Mouse (Mus musculus): Measurements from ENCODE around the gene Fgf12. TPM values are rescaled to one million over a fixed set of nuclear protein-coding genes. Genes with fewer than 3 reads are reported as not detected.

The Fgf12 gene
- 73.5 TPM in 1 of 2 replicates, not detected in the other for polyA plus RNA-seq (2012; ENCODE audit: insufficient read depth, insufficient read length, low replicate concordance, missing spikeins)

DNA sequence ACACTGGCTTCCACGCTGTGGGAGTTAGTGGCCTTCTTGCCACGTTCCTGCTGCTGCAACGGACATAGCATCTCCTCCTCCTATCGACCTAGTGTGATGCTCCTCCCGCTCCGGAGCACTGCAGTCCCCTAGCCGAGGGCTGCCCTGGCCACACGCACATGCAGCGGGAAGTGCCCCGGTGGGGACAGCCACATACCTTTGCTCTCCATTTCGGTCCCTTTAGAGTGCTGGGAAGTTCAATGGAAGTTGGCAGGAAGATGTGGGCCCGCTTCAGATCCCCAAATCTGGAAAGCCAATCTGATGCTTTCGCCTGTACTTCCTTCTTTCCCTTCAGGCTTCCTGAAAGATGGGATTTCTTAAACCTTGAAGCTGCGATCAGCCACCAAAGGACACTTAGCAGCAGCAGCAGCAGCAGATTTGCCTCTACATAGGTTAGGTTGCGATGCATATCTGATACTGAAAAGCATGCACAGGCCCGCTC lies at the start of gene Fgf12:
Gene Fgf12 (minus strand): TSS at position 431 of the 481 bp plus-strand sequence.
- no peak for TF ChIP-seq CTCF (IDR thresholded peaks at IDR 0.05; ENCODE audit: insufficient read depth, low read depth, low read length)
- TF ChIP-seq POLR2A (IDR thresholded peaks at IDR 0.05; ENCODE audit: insufficient read depth, low read depth, low read length) = no peak
- Histone ChIP-seq H3K27ac (ENCODE audit: insufficient read depth, low read depth, low read length) (peak within 1 kb of the TSS; percentile 46), H3K4me1 (ENCODE audit: control insufficient read depth, insufficient read depth, low read length) (peaks cover 3% of the 10 kb centered on the region; the same call in 1 of the 2 replicates), H3K4me3 (ENCODE audit: insufficient read depth, low read depth, low read length) (peak within 1 kb of the TSS; percentile 80)
- WGBS = under 1% methylated on average over 16 of the region's 16 CpGs

DNA sequence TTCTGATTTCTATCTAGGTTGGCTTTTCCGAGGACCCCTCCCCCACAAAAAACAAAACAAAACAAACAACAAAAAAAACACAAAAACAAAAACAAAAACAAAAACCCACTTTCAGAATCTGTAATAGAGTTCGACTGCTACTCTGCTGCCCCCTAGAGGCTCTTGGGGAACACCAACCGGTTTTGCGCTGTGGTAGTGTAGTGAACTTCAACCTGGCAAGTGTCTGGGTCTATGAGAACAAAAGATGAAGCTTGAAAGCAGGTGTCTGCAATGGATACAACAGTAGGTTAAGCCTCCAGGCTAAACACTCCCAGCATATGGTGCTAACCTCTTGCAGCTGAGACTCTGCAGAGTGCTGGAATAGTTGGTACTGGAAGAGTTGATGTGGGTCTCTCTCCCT lies 40.2 kb upstream of the Fgf12 start:
- WGBS = 6% methylated on average over 4 of the region's 4 CpGs

DNA sequence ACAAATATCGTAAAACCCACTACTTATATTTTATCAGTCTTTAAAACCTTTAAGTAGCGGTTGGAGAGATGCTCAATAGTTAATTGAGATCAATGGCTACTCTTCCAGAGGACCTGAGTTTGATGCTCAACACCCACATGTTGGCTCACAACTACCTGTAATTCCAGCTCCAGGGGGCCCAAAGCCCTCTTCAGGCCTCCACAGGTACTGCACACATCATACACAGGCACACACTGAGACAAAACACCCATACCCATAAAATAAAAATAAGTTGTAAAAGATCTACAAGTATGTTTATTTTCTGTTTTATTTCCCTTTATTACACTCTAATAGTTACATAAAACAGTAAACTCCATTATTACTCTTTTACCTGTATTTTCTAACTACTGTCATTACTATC lies 17.4 kb upstream of the Fgf12 start:
- H3K4me1 ChIP-seq (ENCODE audit: control insufficient read depth, insufficient read depth, low read length) = no peaks in the 10 kb centered on the region
- H3K4me3 ChIP-seq (ENCODE audit: insufficient read depth, low read depth, low read length) = no peak overlapping the region
- no peak overlapping the region for H3K27ac ChIP-seq (ENCODE audit: insufficient read depth, low read depth, low read length)
- 98% methylated on average over 2 of the region's 2 CpGs for WGBS
- TF ChIP-seq POLR2A (IDR thresholded peaks at IDR 0.05; ENCODE audit: insufficient read depth, low read depth, low read length) (no peak), CTCF (IDR thresholded peaks at IDR 0.05; ENCODE audit: insufficient read depth, low read depth, low read length) (no peak)

More for the DNA sequence above, 40.2 kb upstream of the Fgf12 start:
- TF ChIP-seq POLR2A (IDR thresholded peaks at IDR 0.05; ENCODE audit: insufficient read depth, low read depth, low read length) (no peak), CTCF (IDR thresholded peaks at IDR 0.05; ENCODE audit: insufficient read depth, low read depth, low read length) (no peak)
- H3K27ac ChIP-seq (ENCODE audit: insufficient read depth, low read depth, low read length) = no peak overlapping the region
- no peaks in the 10 kb centered on the region for H3K4me1 ChIP-seq (ENCODE audit: control insufficient read depth, insufficient read depth, low read length)
- no peak overlapping the region for H3K4me3 ChIP-seq (ENCODE audit: insufficient read depth, low read depth, low read length)

DNA sequence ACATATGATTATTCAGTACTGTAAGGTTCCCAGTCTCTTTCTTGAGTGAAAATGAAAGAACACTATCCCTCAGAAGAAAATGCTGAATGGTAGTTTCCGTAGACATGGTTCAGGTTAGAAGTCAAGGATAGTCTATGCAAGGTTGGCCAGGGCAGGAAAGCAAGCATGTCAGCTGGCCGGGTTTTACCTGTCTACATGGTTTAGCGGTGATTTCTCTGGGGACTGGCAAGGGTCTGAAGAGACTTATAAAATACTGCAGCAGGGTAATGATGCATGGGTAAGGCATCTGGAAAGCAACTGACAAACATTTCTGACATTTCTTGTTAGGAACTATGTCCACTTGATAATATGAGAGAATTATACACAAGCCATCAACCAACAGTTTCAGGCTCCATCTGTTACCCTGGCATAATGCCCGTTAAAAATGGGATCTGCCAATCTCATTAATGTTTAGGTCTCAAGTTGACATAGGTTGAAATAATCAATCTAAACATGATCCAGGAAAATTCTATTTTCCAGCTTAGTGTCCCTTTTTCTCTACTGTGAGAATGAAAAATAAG lies 8.6 kb upstream of the Fgf12 start:
- no peaks in the 10 kb centered on the region for H3K4me1 ChIP-seq (ENCODE audit: control insufficient read depth, insufficient read depth, low read length)
- TF ChIP-seq CTCF (IDR thresholded peaks at IDR 0.05; ENCODE audit: insufficient read depth, low read depth, low read length) (no peak), POLR2A (IDR thresholded peaks at IDR 0.05; ENCODE audit: insufficient read depth, low read depth, low read length) (no peak)
- H3K27ac ChIP-seq (ENCODE audit: insufficient read depth, low read depth, low read length) = no peak overlapping the region
- 93% methylated on average over 4 of the region's 4 CpGs for WGBS
- no peak overlapping the region for H3K4me3 ChIP-seq (ENCODE audit: insufficient read depth, low read depth, low read length)

DNA sequence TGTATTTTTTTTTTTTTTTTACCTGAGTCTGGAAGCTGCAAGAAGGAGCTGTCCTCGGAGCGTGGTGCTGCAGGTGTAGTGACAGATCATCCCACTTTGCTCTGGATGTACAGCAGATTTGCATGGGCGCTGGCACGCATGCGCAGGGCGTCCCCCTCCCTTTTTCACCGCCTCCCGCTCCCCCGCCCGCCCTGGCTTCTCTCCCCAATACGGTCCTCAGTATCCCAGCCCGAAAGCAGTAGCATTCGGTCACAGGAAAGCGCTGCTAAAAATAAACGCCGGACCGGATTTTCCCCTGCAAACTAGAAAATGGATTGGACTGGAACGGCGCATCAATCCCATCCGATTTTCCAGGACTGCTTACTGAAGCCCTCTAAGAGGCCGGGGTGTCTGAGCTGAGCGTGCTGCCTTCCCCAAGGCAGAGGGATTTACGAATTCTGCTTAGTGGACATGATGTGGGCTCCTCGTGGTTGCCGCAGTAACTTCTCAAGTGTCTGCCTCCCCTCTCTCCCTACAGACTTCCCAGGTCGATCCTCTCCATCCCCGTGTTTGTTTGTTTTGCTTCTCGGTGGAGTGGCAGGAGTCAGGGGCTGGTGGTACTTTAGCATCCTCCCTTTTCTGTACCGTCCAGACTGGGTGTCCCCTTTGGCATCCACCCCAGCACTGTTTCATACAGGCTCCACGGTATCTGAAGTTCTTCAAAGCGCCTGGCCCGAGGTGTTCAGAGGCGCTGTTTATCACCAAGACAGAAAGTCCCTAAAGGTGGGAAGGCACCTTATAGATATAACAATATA lies 453 bp upstream of the Fgf12 start:
- Histone ChIP-seq H3K4me1 (ENCODE audit: control insufficient read depth, insufficient read depth, low read length) (peaks cover 3% of the 10 kb centered on the region; the same call in 1 of the 2 replicates), H3K4me3 (ENCODE audit: insufficient read depth, low read depth, low read length) (peak overlapping the region; percentile 80), H3K27ac (ENCODE audit: insufficient read depth, low read depth, low read length) (peak overlapping the region; percentile 46)
- TF ChIP-seq POLR2A (IDR thresholded peaks at IDR 0.05; ENCODE audit: insufficient read depth, low read depth, low read length) (0 out of 2 replicates have a peak, but pooled peaks have one; percentile 21), CTCF (IDR thresholded peaks at IDR 0.05; ENCODE audit: insufficient read depth, low read depth, low read length) (no peak)
- WGBS = 3% methylated on average over 33 of the region's 33 CpGs

DNA sequence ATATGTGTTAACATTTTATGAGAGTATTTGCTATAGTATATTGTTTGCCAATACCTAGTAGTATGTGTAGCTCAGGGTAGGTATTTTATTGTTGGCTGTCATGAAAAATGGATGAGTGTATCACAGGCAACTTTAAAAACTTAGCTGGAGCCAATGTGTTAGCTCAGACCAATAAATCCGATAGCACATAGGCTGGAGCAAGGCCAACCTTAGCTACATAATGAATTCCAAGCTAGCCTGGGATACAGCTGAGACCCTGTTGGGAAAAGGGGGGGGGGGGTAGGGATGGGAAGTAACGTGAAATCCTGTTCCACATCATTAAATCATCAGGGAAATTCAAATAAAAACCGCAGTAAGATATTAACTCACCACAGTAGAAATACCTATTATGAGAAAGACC lies 18.4 kb downstream of the Fgf12 start:
- TF ChIP-seq POLR2A (IDR thresholded peaks at IDR 0.05; ENCODE audit: insufficient read depth, low read depth, low read length) (no peak), CTCF (IDR thresholded peaks at IDR 0.05; ENCODE audit: insufficient read depth, low read depth, low read length) (no peak)
- Histone ChIP-seq H3K4me3 (ENCODE audit: insufficient read depth, low read depth, low read length) (no peak overlapping the region), H3K27ac (ENCODE audit: insufficient read depth, low read depth, low read length) (no peak overlapping the region), H3K4me1 (ENCODE audit: control insufficient read depth, insufficient read depth, low read length) (no peaks in the 10 kb centered on the region)
- 88% methylated on average over 3 of the region's 3 CpGs for WGBS

DNA sequence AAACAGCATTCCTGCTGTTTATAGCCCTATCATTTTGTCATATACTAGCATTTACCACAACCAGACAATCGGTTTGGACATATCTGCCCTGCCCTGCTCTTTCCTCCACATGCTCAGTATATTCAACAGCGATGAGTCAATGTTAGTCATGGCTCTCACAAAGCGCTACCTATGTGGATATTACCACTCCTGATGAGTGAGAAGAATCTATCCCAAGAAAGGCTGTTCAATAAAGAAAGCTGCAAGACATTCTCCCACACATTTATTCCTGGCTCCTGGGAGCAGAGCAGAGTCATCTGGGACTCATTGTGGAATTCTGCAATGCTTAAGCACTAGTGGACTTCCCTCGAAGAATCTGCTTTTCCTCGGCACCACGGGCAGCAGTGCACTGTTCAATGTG lies 26.1 kb downstream of the Fgf12 start:
- 77% methylated on average over 6 of the region's 6 CpGs for WGBS
- TF ChIP-seq CTCF (IDR thresholded peaks at IDR 0.05; ENCODE audit: insufficient read depth, low read depth, low read length) (no peak), POLR2A (IDR thresholded peaks at IDR 0.05; ENCODE audit: insufficient read depth, low read depth, low read length) (no peak)

DNA sequence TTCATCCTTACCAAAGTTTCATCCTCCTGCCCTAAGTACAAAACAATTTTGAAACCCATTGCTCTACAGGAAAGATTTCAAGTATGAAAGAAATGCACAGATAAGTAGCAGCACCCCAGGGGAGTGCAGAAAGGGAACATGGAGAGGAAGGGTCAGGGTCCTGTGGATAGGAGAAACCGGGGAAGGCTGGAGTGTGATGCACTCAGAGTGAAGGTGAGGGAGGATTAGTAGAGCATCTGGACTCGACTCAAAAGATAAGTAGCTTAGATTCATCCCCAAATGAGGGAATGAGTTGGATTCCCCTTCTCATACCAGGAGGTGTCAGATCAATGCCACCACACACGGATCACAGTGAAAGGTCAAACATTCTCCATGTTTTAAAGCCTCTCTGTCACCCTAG lies 46.2 kb downstream of the Fgf12 start:
- 81% methylated on average over 3 of the region's 3 CpGs for WGBS
- Histone ChIP-seq H3K4me3 (ENCODE audit: insufficient read depth, low read depth, low read length) (no peak overlapping the region), H3K4me1 (ENCODE audit: control insufficient read depth, insufficient read depth, low read length) (no peaks in the 10 kb centered on the region), H3K27ac (ENCODE audit: insufficient read depth, low read depth, low read length) (no peak overlapping the region)
- no peak for TF ChIP-seq CTCF (IDR thresholded peaks at IDR 0.05; ENCODE audit: insufficient read depth, low read depth, low read length)
- TF ChIP-seq POLR2A (IDR thresholded peaks at IDR 0.05; ENCODE audit: insufficient read depth, low read depth, low read length) = no peak

More for the DNA sequence above, 26.1 kb downstream of the Fgf12 start:
- Histone ChIP-seq H3K4me3 (ENCODE audit: insufficient read depth, low read depth, low read length) (no peak overlapping the region), H3K27ac (ENCODE audit: insufficient read depth, low read depth, low read length) (no peak overlapping the region), H3K4me1 (ENCODE audit: control insufficient read depth, insufficient read depth, low read length) (no peaks in the 10 kb centered on the region)

DNA sequence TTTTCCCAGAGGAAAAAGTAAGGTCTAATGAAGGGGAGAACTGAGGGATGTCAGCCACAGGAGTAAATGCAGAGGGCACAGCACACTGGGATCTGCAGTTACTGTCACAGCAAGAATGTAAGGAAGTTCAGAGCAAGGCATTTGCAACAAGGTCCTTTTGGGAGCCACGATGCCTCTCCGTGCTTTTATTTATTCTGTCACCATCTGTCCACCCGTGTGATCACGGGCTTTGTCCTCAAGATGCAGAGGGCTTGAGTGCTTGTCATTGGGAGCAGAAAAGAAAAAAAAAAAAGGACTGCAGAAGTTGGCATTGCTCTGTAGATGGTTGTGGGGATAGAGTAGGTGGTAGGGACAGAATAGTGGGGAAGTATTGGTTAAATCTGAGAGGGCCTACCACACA lies 52.5 kb downstream of the Fgf12 start:
- no peak overlapping the region for H3K27ac ChIP-seq (ENCODE audit: insufficient read depth, low read depth, low read length)
- 62% methylated on average over 4 of the region's 4 CpGs for WGBS
- no peak overlapping the region for H3K4me3 ChIP-seq (ENCODE audit: insufficient read depth, low read depth, low read length)
- no peaks in the 10 kb centered on the region for H3K4me1 ChIP-seq (ENCODE audit: control insufficient read depth, insufficient read depth, low read length)
- TF ChIP-seq CTCF (IDR thresholded peaks at IDR 0.05; ENCODE audit: insufficient read depth, low read depth, low read length) (no peak), POLR2A (IDR thresholded peaks at IDR 0.05; ENCODE audit: insufficient read depth, low read depth, low read length) (no peak)
